Mouse (Mus musculus) c-Kit-positive CD71-negative TER-119-negative erythroid progenitor cells, embryonic 14.5 days (primary cell): Measurements from ENCODE around the gene Fancd2.

Source experiments
- DNase-seq: peaks from one replicate; pipeline ENCODE4 v3.0.0-alpha.2; 2013; ENCODE audit warnings: low read depth

The Fancd2 gene

GRCm38 (mm10) chr6:113530932-113531839 lies at the start of gene Fancd2, which contains the start of gene Emc3:
TSS of gene Fancd2 (plus strand) at chr6:113531682.
TSS of gene Emc3 (minus strand) at chr6:113531652.
- peak; percentile 73 for DNase-seq

- no peak for DNase-seq
These were observed 48.9 kb upstream of the Fancd2 start for GRCm38 (mm10) chr6:113482477-113483099.

GRCm38 (mm10) chr6:113483100-113483615 lies 48.3 kb upstream of the Fancd2 start, which contains the start of gene Creld1:
TSS of gene Creld1 (plus strand) at chr6:113483297.
- peak; percentile 96 for DNase-seq

GRCm38 (mm10) chr6:113483729-113484128 lies 47.8 kb upstream of the Fancd2 start:
- no peak for DNase-seq

GRCm38 (mm10) chr6:113487125-113487576 lies 44.3 kb upstream of the Fancd2 start:
- DNase-seq: no peak

- no peak for DNase-seq
These were observed 42.1 kb upstream of the Fancd2 start for GRCm38 (mm10) chr6:113489410-113489809.

GRCm38 (mm10) chr6:113492101-113492864 lies 39.2 kb upstream of the Fancd2 start:
- no peak for DNase-seq

- no peak for DNase-seq
These were observed 37.2 kb upstream of the Fancd2 start for GRCm38 (mm10) chr6:113494258-113494788.

GRCm38 (mm10) chr6:113495071-113495675 lies 36.3 kb upstream of the Fancd2 start:
- DNase-seq: no peak

GRCm38 (mm10) chr6:113499346-113499745 lies 32.1 kb upstream of the Fancd2 start:
- DNase-seq: no peak

GRCm38 (mm10) chr6:113501388-113502084 lies 29.9 kb upstream of the Fancd2 start, which contains the start of gene Prrt3:
TSS of gene Prrt3 (minus strand) at chr6:113501931.
- DNase-seq: no peak

GRCm38 (mm10) chr6:113502801-113503200 lies 28.7 kb upstream of the Fancd2 start:
- no peak for DNase-seq

GRCm38 (mm10) chr6:113505689-113506088 lies 25.8 kb upstream of the Fancd2 start:
- no peak for DNase-seq

- no peak for DNase-seq
These were observed 24.4 kb upstream of the Fancd2 start for GRCm38 (mm10) chr6:113507130-113507529.

- DNase-seq: no peak
These were observed 23.1 kb upstream of the Fancd2 start for GRCm38 (mm10) chr6:113508272-113508946.

- DNase-seq: no peak
These were observed 22.6 kb upstream of the Fancd2 start for GRCm38 (mm10) chr6:113508947-113509280.

- DNase-seq: no peak
These were observed 17.5 kb upstream of the Fancd2 start for GRCm38 (mm10) chr6:113513944-113514343.

GRCm38 (mm10) chr6:113514600-113514999 lies 16.9 kb upstream of the Fancd2 start:
- DNase-seq: no peak

GRCm38 (mm10) chr6:113517434-113518080 lies 13.9 kb upstream of the Fancd2 start:
- no peak for DNase-seq

GRCm38 (mm10) chr6:113522310-113522709 lies 9.2 kb upstream of the Fancd2 start:
- no peak for DNase-seq
